Mouse (Mus musculus): ENCODE measurements around the gene Cacna2d3.

The Cacna2d3 gene

DNA sequence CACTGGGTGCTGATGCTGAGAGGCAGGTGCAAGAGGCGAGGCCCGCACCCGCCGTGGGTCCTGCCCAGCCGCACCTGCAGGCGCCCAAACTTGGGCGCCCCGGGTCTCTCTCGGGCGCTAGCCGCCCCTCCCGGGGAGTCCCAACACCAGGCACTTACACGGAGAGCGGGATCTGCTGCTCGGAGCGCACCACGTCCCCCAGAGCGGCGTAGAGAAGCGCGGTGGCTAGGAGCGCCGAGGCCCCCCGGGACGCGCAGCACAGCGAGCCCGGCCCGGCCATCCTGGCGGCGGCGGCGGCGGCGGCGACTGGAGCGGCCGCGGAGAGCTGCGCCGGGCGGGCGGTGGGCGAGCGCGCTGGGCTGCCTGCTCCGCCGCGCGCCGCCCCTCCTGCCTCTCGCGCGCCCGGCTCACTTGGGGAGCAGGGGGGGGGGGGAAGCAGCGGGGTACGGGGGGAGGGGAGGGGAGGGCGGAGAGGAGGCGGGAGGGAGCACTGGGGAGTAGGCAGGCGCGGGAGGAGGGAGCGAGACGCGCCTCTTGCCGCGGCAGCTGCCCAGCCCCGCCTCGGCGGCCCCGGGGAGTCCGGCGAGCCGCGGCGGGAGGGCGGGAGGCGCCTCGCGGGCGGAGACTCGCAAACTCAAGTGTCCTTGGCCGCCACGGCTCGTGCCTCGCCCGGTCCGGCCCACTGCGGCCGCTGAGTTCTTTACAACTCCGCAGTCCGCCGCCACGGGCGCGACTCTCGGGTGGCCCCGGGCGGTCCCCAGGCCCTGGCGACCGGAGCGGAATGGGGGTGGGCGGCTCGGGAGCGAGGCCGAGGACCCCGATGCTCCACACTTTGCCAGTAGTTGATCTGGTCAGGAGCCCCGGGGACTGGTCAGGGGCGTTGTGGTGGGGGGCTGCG lies at the start of gene Cacna2d3:
Cacna2d3 (minus strand) TSS at position 377 of the 898 bp plus-strand sequence.
- peak; percentile 46 for DNase-seq (ENCODE audit: low spot score)

DNA sequence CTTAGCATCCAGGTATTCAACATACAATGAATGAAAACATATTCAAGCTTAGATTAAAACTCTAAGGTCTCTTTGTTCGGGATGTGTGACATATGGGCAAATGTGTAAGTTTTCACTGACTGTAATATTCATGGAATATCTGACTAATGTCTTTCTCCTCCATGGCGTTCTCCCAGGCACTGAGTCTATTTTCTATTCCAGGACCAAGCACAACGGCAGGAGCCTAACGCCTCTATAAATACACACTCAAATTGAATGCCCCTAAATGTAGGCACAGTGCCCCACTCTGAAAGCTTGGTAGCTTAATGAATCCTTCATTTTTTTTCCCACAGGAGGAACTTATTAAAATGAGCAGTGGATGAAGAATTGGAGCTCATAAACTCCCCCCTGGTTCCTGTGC lies 47.8 kb upstream of the Cacna2d3 start:
- no peak for DNase-seq (ENCODE audit: low spot score)

DNA sequence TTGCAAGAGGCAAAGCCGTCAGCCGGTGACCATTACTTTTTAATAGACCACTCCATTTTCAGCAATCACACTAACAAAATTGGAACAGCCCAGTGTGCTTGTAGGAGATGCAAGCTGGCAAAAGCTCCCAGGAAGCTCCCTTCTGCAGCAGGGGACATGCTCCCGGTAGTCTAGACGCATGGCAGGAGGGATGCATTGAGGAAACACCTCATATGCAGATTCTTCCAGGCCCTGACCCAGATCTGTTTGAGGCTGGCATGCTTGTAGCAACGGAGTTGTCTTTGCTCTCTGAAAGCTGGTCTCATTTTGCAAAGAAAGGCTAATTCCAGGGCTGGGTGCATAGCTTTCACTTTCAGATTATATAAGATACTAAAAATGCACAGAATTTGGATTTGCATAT lies 31.2 kb upstream of the Cacna2d3 start:
- DNase-seq (ENCODE audit: low spot score) = no peak

DNA sequence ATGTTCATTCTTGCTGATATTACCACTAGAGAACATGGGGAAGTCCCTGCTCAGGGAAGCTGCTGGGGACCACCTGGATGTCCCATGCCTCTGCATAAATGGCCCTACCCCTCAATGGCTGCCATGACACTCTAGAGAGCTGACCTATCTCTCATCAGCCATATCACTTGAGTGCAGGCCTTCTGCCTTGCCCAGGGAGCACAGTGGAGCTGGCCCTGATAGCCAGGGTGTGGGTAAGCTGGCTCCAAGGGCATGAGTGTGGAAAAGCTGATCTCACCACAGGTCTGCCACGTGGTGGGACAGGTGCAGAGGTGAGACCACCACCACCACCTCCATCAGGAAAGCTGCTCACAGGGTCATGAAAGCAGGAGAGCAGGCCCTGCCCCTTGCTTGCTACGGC lies 17.1 kb upstream of the Cacna2d3 start:
- no peak for DNase-seq (ENCODE audit: low spot score)

DNA sequence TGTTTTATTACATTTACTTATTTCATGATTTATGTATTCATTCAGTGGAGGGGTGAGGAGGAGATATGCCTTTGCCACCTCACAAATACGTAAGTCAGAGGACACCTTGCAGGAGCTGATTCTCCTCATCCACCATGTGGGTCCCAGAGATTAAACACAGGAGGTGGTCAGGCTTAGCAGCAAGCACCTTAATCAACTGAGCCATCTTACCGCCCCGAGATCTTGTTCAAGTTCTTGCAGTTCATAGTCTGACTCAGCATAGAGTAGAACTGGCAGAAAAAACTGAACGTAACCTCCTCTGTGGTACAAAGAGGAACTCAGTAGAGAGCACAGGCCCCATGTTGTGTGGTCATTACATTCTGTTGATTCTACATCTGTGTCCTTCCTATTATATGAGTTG lies 8.6 kb upstream of the Cacna2d3 start:
- no peak for DNase-seq (ENCODE audit: low spot score)

DNA sequence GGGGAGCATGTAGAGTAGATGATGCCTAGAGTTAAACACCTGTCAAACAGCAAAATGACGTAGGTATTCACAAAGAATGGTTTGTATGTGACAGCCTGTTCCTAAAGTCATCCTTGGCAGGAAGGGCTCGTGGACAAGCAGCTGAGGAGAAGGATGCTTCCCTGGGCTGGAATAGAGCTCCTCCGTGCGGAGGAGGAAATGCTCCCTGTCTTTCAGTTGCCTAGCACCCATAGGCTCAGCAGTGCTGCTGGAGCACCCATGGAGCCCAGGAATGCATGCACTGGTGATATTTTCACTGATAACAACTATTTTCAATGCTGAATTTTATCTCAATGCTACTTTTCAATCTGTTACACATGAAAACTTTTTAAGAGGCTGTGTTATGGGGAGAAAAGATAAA lies 7.3 kb upstream of the Cacna2d3 start:
- DNase-seq (ENCODE audit: low spot score) = no peak

DNA sequence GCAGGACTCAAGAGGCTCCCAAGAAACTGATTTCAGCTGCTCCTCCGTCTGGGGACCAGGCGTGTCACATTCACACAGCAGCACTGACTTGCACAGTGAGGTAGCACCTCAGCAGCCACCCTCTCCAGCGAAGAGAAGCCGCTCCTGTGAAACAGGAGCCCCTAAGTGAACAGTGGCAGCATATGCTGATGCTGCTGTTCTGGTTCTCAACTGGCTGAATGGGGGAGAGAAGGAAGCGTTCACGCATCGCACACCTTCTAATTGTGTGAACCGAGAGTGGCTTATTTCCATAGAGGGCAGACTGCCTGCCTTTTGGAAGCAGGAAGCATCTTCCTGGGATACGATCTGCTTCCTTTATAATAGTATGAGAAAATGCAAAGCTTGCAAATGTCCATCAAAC lies 5.9 kb upstream of the Cacna2d3 start:
- DNase-seq (ENCODE audit: low spot score) = no peak

DNA sequence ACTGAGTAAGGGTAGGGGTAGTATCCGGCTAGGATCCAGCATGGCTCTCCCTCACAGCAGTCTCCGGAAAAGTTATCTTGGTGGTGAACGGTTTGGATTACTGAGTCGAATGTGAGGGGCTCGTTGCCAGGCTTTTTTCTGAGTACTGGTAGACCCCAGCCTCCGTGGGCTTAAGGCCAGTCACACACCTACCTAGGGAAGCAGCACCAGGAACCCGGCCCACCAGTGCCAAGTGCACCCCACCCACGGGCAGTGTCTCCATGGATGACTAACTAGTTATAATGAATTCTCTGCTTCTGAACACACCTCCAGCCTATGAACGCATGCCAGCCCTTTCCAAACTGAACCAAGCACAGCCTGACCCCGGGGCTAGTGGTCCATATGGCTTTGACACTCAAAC lies 1.6 kb upstream of the Cacna2d3 start:
- DNase-seq (ENCODE audit: low spot score) = no peak

DNA sequence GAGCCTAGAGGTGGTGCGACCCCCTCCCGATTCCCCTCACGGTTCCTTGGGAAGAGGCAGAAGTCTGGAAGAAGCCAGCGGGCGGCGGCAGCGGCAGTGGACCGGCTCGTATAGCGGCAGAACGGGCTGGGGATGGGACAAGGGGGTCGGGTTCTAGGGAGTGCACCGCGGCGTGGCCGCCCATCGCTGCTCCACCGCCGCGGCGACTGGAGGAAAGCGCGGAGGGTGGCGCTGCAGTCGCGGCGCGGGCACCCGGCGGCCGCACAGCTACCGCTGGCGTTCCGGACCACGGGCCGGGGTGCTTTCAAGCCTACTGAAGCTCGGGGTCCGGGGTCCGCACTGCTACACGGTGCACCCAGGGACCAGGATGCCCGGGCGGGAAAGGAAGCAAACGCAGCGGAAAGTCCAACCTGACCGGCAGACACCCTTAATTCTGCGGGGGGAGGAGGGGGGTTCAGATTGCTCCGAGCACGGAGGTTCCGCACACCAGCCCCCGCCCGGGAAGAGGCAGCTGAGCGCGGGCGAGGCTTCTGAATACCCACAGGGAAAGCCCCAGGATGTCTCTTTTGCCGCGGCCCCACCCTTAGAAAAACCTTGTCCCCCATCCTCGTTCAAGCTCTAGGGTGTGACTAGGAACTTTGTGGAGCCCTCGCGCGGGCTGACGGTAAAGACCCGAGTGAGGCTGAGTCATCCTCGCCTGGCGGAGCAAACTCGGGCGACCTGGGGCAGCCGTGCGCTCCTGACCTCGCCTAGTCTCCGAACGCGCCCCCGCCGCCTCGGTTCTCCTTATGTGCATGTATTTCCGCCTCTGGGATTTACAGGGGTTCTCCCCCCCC lies 940 bp upstream of the Cacna2d3 start:
- peak; percentile 13 for DNase-seq (ENCODE audit: low spot score)

DNA sequence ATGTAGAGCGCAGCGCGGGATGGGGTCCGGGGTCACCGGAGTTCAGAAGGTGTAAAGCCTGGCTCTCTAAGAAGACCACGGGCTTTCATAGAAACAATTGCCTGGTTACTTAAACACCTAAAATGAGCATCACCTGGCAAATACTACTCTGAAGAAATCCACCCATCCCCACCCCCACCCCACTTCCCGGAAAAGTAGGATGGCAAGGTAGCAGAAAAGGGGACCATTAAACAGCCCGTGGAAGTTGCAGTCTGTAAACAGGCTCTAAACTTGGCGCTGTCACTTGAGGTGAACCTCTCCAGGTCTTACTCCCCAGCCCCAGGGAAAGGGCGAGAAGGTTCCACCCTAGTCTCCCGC lies 555 bp downstream of the Cacna2d3 start:
- DNase-seq (ENCODE audit: low spot score) = no peak

DNA sequence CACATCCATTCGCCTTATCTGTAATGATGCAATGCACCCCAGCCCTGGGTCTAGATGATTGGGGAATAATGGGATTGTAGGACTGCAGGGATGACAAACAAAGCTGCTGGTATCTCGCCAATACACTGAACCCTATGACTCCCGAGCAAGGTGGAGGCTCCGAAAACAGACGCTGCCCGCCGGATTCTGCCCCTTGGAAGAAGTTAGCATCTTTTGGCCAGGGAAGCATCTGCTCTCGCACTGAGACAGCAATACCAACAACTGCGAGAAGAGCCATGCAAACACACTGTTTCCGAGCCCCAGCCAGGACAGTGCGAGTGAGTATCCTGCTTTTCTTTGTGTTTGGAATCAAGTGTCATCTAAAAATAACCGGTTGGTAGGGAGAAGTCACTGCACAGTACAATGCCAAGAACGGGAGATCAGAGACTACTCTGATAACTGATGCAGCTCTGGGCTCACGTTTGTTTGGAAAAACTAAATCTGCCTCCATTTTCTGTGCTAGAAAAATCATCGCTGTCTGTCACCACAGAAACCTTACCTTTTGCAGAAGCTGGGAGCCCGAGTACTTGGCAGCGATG lies 1.2 kb downstream of the Cacna2d3 start:
- no peak for DNase-seq (ENCODE audit: low spot score)

DNA sequence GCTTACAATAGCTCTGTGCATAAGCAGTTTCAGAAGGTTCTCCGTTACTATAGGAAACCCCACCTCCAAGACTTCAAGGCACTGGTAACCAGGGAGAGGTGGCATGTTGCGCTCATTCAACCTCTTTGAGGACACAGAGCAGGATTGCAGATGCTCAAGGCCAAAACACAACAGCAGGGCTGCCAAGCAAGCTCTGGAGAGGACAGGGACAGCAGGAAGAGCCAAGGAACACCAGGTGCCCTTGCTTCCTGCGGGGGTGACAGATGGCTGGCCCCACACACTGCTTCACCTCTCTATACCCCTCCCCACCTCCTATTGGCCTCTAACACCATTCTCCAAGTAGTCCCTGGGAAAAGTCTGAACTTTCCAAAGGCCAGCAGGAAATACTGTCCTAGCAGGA lies 9.0 kb downstream of the Cacna2d3 start:
- no peak for DNase-seq (ENCODE audit: low spot score)

DNA sequence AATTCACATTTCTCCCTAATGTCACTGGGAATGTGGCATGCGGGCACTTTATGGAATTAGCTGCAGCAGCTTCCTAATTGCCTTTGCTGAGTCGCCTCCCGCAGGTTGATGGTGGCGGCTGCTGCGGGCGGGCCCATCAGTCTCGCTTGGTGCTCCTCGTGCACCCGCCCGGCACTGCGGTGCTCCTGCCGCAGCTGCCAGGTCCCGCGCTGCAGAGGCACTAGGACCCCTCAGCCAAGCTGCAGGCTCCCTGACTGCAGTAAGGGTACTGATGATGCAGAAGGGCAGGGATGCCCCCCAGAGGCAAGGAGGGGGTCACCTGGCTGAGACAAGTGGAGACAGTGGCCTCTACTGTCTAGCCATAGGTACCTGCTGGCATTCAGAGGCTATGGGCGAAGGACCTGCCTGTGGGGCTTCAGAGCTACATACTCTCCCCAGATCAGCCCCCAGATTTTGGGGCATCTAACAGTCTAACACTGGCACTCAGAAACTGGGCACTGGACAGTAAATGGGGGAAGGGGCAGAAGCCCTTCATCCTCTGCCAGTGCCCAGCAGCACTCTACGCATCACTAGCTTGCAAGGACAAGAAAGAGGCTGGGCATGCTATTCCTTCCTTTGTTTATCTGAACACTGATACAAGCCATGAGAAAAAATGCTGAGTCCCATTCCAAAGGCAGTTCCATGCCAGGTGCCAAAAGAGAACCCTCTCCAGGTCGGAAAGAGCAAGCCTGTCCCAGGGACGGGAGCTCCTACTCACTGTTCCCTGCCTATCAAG lies 13.9 kb downstream of the Cacna2d3 start:
- DNase-seq (ENCODE audit: low spot score) = no peak

DNA sequence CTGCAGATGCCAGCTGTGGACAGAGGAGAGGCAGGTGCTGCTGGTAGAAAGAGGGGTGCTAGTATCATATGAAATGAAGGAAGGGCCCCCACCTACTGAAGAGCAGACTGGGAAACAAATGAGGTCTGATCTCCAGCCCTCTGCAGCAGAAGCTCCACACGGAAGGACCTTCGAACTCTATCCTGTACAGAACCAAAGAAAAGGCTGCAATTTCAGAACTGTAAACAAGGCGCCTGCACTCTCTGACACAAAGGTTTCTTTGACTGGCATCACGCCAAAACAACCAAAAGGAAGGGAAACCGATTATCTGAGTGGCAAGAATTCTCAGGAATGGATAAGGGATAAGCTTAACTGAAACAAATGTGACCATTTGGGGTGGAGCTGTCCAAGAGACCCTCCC lies 18.9 kb downstream of the Cacna2d3 start:
- DNase-seq (ENCODE audit: low spot score) = no peak

DNA sequence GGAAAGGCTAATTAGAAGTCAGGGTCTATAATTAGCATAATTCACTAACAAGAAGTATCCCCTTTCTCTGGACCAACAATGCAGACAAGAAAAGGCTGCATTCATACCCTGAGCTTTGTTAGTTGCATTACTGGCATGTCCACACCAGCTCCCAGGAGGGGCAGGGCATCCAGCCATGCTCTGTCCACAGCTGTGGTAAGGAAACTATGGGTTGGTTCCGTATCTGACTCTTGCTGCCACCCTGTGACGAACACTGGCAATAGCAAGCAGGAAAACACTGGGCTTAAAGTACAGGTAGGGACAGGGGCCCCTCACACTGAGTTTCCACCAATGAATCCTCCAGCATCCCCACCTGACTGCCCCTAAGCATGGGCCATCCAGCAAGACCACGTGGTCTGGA lies 25.5 kb downstream of the Cacna2d3 start:
- DNase-seq (ENCODE audit: low spot score) = peak; percentile 45

DNA sequence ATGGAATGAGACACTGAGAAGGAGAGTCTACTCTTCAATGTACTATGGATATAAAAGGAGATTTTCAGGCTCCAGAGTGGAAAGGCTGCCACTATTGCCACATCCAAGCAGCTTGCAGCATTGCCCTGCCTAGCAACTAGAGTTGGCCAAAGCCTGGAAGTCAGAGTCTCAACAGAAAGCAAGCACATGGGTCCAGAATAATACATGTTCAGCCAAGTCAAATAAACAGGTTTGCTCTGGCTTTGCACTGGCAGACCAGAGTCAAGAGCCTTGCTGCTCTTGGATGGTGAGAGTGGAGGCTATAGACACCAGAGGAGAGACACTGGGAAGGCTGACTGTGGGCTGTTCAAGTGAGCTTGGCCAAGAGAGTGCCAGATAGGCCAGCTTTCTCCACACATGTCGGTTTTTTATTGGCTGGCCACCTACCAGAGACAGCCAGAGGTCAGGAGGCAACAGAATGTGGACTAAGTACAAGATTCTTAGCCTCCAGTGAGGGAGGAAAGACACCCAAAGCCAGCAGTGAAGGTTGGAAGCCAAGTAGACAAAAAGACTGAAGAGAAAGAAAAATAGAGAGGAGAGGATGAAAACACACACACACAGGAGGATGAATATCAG lies 49.1 kb downstream of the Cacna2d3 start:
- DNase-seq (ENCODE audit: low spot score) = no peak

DNA sequence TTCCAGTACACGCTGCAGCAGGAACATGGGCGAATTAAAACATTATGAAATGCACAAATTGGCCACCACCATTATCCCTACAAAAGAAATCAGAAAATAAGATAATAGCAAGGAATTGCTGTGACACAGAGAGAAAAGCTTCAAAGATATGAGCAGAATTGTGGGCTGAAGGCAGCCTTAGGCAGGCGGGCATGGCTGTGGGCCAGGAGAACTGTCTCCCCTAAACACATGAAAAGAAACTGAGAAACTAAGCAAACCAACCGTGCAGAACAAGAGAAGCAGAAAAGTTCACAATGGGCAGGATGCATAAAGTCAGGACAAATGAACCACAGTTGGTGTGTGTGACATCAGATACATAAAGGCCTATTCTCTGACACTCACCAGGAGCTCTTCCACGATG lies 51.8 kb downstream of the Cacna2d3 start:
- no peak for DNase-seq (ENCODE audit: low spot score)

DNA sequence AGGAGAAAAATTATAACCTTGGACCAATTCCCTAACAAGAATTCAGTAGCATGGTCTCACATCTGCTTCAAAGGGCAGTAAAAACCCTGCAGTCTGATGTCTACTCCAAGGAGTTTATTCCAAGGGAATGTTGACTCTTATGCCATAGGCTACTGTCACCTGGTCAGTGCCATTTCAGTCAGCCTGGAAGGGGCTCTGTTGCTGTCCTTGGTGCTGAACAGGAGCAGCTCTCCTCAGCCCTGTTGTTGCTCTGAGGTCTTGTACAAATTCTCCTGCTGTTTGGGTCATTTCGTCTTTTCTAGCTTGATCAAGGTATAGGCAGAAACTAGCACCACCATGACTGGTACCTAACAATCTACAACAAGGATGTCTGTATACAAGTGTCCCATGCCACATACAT lies 64.7 kb downstream of the Cacna2d3 start:
- DNase-seq (ENCODE audit: low spot score) = peak; percentile 34

DNA sequence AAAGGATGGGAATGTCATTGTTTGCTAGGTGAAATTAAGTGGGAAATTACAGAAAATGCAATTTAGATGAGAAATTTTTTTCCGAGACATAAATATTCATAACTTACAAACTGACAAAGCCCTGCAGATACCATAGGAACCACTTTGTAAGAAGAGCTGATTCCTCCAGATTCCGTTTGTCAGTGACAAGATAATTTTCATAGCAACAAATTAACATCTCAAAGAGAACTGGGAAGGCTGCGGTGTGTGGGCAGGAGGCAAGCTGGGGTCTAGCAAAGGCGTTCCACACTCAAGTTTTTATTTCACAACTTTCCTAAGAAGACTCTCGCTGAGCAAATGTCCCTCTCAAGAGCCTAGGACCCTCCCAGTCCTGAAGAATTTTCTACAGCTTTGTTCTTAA lies 71.1 kb downstream of the Cacna2d3 start:
- DNase-seq (ENCODE audit: low spot score) = no peak

DNA sequence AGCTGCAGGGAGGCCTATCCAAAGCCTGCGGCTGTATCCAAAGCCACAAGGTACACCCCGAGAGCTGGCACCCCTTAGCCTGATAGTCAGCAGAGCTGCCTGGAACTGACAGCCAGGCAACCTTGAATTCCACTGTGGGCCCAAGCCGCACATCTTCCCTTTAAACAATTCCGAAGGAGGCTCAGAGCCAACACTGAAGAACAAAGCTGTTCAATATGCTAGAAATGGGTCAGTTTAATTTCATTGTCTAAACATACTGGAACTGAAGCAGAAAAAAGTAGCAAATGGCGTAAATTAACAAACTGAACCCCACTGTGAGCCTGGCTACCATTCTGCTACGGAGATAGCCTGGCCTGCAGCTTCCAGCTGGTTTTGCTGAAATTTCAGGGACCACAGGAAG lies 72.9 kb downstream of the Cacna2d3 start:
- no peak for DNase-seq (ENCODE audit: low spot score)

DNA sequence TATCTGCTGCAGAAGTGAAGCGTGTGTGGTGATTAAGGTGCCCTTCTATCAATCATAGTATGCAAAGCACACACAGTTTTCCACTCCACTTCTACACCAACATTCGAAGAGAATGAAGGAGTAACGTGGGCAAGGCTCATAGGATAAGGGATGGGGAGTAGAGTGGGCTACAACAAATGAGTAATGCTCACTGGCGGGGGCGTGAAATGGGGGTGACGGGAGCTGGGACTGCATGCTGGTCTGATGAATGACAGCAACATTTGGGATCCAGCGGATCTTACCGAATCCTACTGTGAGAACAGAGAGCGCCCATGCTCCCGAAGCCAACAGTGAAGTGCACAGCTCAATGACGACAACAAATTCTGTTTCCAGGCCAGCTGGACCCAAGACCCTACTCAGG lies 76.2 kb downstream of the Cacna2d3 start:
- no peak for DNase-seq (ENCODE audit: low spot score)

DNA sequence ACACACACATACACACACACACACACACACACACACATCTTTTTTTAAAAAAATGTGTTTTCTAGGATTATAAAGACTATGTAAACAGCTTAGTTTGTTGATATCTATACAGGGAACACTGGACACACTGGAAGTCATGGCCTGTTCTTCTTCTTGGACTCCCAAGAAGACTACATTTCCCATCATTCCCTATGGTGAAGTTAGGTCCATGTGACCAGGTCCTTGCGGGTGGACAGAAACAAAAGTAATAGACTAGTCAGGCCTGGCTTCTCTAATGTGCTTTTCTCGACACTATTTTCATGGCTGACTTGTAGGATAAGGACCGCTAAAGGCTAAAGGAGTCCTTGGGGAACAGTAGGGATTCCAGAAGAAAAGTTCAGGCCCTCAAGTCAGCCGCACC lies 78.4 kb downstream of the Cacna2d3 start:
- no peak for DNase-seq (ENCODE audit: low spot score)

All from ovary, postnatal 14 days (tissue).